Mouse (Mus musculus) forebrain, embryonic 15.5 days (tissue): ENCODE measurements at regions not wholly inside any gene's neighbourhood (a gene's known extent, or its start where the extent isn't known, plus 50 kb on each side); places are given as distances from the start of the nearest gene placed in this dataset.
"Not testable (repeated sequence)": the region's sequence is repeated elsewhere in the genome, so short reads cannot be mapped to it uniquely, and the experiment has no call there.

Source experiments
- ATAC-seq: fragments of 200-750 bp; cut with Nextera tagmentation; replicated peaks from 2 replicates; pipeline ENCODE4 v1.8.0; 2017; ENCODE audit warnings: mild to moderate bottlenecking, moderate TSS enrichment, moderate library complexity
- H3K27ac ChIP-seq: fragments of 300-500 bp; sonication (generic); replicated peaks from 2 replicates; pipeline ENCODE4 v1.5.1; 2015; ENCODE audit warnings: mild to moderate bottlenecking, inconsistent platforms
- H3K27me3 ChIP-seq: fragments of 300-500 bp; sonication (generic); 2 replicates; pipeline ENCODE4 v1.6.1; 2015; ENCODE audit warnings: inconsistent platforms
- H3K36me3 ChIP-seq: fragments of 300-500 bp; sonication (generic); 2 replicates; pipeline ENCODE4 v1.6.1; 2015; ENCODE audit warnings: mild to moderate bottlenecking, inconsistent platforms
- H3K4me1 ChIP-seq: fragments of 300-500 bp; sonication (generic); 2 replicates; pipeline ENCODE4 v1.6.1; 2015; ENCODE audit warnings: inconsistent platforms
- H3K4me2 ChIP-seq: fragments of 300-500 bp; sonication (generic); replicated peaks from 2 replicates; pipeline ENCODE4 v1.6.1; 2015; ENCODE audit warnings: mild to moderate bottlenecking, inconsistent platforms
- H3K4me3 ChIP-seq: fragments of 300-500 bp; sonication (generic); 2 replicates; pipeline ENCODE4 v1.5.1; 2015; ENCODE audit warnings: mild to moderate bottlenecking, inconsistent platforms
- H3K9ac ChIP-seq: fragments of 300-500 bp; sonication (generic); replicated peaks from 2 replicates; pipeline ENCODE4 v1.6.1; 2015; ENCODE audit warnings: mild to moderate bottlenecking, inconsistent platforms
- H3K9me3 ChIP-seq: fragments of 300-500 bp; sonication (generic); 2 replicates; pipeline ENCODE4 v1.6.1; 2016; ENCODE audit warnings: inconsistent platforms
- WGBS: fragments of 180-500 bp; shearing (Covaris S2); methylation state at CpG from one replicate; pipeline ENCODE4 v1.1.7; 2015; ENCODE audit warnings: mixed read lengths; 5-methylcytosine and 5-hydroxymethylcytosine counted together

DNA sequence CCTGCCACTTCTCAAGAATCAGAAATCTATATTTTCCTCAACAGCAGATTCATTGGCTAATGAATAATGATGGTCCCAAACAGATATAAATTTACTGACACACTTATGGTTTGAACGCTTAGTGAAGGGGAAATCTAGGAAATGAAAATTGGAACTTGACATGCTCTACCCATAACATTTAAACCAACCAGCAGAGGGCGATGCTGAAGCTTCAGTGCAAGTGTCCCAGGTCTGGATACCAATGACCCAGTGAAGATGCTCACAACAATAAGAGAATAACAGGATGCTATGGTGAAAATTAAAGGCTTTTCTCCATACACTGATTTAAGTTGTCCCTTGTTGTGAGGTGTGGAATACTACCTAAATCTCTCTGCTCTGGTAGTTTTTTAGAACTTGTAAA is 236.0 kb upstream of the Rorb start:
- ATAC-seq = no peak
- peaks cover 9% of the 10 kb centered on the region for H3K4me1 ChIP-seq
- no peak overlapping the region for H3K4me3 ChIP-seq
- WGBS = 53% methylated on average over 2 of the region's 2 CpGs
- H3K9ac ChIP-seq = no peak overlapping the region
- no peaks in the 10 kb centered on the region for H3K36me3 ChIP-seq
- no peak overlapping the region for H3K27ac ChIP-seq
- no peaks in the 10 kb centered on the region for H3K9me3 ChIP-seq
- no peaks in the 10 kb centered on the region for H3K27me3 ChIP-seq
- H3K4me2 ChIP-seq = no peak overlapping the region

DNA sequence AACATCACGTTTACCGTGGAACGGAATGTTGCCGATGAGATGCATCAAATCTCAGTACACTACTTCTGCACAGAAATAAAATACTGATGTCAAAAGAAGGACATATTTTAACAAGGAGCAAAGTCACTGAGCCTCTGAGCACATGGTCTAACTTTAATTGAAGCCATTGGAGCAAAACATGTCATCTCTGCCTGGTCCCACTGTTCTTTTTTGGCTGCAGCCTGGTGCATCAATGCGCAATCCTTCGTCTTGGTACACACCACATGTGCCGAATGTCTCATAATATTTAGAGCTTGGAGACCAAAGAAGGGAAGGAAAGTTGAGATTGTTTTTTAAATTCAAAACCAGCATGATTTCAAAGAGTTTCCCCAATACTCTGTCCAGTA is 233.4 kb upstream of the Rorb start:
- no peaks in the 10 kb centered on the region for H3K9me3 ChIP-seq
- H3K36me3 ChIP-seq = no peaks in the 10 kb centered on the region
- peaks cover 9% of the 10 kb centered on the region for H3K4me1 ChIP-seq
- WGBS = 32% methylated on average over 7 of the region's 7 CpGs
- peak overlapping the region; percentile 65 for H3K27ac ChIP-seq
- no peaks in the 10 kb centered on the region for H3K27me3 ChIP-seq
- H3K9ac ChIP-seq = no peak overlapping the region
- H3K4me3 ChIP-seq = no peak overlapping the region
- ATAC-seq = peak; percentile 85
- H3K4me2 ChIP-seq = peak overlapping the region; percentile 20

DNA sequence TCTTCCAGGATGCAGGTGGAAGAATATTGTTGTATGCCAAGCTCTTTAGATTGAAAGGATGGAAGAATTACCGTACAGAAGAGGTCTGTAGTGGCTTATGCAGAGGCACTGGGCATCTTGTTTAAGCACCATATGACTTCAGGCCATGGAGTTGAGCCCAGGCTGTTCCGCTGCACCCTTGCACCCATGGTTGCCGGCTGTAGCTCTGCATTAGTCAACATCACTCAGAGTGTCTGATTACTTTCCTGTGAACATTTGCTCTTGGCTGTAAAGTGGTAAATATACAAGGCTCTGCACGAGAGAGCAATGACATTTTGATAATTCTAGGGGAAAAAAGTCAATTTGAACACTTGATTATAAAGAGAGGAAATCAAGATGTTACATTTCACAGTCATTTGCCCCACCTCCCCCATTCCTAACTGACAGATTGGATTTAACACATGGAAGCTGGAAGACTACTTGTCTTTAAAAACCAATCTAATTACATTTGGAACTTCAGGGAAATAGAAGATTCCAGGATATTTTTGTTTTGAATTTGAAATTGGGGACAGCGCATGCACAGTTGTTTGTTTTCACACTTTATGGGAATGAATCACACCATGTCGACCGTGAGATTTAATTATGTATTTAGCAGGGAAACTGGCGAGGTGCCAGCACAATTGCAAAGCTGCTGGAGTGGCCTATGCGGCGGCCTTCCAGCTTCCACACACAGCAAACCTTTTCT is 232.9 kb upstream of the Rorb start:
- WGBS = 25% methylated on average over 10 of the region's 10 CpGs
- H3K9me3 ChIP-seq = no peaks in the 10 kb centered on the region
- no peak overlapping the region for H3K9ac ChIP-seq
- peak; percentile 95 for ATAC-seq
- no peaks in the 10 kb centered on the region for H3K27me3 ChIP-seq
- H3K4me1 ChIP-seq = peaks cover 9% of the 10 kb centered on the region
- H3K27ac ChIP-seq = peak overlapping the region; percentile 65
- peak overlapping the region; percentile 20 for H3K4me2 ChIP-seq
- H3K4me3 ChIP-seq = no peak overlapping the region
- H3K36me3 ChIP-seq = no peaks in the 10 kb centered on the region

DNA sequence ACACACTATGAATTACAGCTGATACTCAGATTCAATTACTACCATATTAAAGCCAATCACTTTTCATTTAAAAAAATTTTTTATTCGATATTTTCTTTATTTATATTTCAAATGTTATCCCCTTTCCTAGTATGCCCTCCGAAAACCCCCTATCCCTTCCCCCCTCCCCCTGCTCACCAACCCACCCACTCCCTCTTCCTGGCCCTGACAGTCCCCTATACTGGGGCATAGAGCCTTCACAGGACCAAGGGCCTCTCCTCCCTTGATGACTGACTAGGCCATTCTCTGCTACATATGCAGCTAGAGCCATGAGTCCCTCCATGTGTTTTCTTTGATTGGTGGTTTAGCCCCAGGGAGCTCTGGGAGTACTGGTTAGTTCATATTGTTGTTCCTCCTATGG is 196.1 kb upstream of the Rorb start:
- peak overlapping the region; percentile 75 for H3K27ac ChIP-seq
- not testable (repeated sequence) for H3K36me3 ChIP-seq, H3K4me1 ChIP-seq, ATAC-seq, H3K27me3 ChIP-seq, H3K4me2 ChIP-seq, H3K4me3 ChIP-seq, H3K9ac ChIP-seq, H3K9me3 ChIP-seq
- WGBS = 91% methylated on average over 2 of the region's 2 CpGs

DNA sequence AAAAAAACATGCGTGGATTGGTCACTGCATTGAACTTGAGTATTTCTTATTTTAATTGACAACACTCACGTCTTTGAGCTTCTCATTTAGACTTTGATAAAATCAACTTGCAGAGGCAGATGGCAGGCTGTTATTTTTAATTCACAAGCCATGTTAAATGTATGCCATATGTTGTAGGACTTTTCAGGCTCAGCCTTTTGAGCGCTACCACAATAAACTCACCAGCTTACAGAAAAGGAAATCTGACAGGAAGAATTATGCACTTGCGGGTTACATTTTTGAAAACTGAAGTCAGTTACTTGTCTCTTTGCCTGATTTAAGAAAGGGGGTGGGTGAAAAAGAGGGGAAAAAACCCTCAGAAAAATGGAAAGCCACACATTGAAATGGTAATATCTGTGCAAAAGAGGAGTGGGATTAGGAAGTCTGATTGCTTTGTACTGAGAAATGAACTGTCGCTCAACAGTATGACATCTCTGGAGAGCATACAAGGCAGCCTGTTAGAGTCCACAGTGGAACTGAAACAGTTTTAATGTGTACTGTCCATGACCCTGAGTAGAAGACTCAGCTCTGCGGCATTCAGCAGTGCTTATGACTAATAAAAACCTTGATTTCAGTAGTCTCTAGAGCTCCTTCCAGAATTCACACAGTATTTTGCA is 195.6 kb upstream of the Rorb start:
- H3K4me1 ChIP-seq = peaks cover 4% of the 10 kb centered on the region; the same call in 1 of the 2 replicates
- no peaks in the 10 kb centered on the region for H3K36me3 ChIP-seq
- no peak overlapping the region for H3K4me2 ChIP-seq
- 35% methylated on average over 6 of the region's 6 CpGs for WGBS
- no peak overlapping the region for H3K4me3 ChIP-seq
- peak; percentile 88 for ATAC-seq
- no peak overlapping the region for H3K9ac ChIP-seq
- H3K9me3 ChIP-seq = no peaks in the 10 kb centered on the region
- peak overlapping the region; percentile 75 for H3K27ac ChIP-seq
- H3K27me3 ChIP-seq = no peaks in the 10 kb centered on the region

DNA sequence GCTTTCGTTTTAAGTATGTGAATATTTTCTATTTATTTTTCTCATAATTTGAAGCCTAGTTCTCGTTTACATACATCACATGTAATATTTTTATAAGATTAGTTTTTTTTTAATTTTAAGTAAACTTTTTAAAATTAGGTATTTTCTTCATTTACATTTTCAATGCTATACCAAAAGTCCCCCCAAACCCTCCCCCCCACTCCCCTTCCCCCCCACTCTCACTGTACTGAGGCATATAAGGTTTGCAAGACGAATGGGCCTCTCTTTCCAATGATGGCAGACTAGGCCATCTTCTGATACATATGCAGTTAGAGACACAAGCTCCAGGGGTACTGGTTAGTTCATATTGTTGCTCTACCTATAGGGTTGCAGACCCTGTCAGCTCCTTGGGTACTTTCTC is 174.9 kb upstream of the Rorb start:
- not testable (repeated sequence) for H3K4me1 ChIP-seq, ATAC-seq, H3K4me2 ChIP-seq, H3K9me3 ChIP-seq, H3K27ac ChIP-seq, H3K9ac ChIP-seq, H3K4me3 ChIP-seq, H3K27me3 ChIP-seq, H3K36me3 ChIP-seq
- WGBS = 91% methylated on average over 3 of the region's 3 CpGs

DNA sequence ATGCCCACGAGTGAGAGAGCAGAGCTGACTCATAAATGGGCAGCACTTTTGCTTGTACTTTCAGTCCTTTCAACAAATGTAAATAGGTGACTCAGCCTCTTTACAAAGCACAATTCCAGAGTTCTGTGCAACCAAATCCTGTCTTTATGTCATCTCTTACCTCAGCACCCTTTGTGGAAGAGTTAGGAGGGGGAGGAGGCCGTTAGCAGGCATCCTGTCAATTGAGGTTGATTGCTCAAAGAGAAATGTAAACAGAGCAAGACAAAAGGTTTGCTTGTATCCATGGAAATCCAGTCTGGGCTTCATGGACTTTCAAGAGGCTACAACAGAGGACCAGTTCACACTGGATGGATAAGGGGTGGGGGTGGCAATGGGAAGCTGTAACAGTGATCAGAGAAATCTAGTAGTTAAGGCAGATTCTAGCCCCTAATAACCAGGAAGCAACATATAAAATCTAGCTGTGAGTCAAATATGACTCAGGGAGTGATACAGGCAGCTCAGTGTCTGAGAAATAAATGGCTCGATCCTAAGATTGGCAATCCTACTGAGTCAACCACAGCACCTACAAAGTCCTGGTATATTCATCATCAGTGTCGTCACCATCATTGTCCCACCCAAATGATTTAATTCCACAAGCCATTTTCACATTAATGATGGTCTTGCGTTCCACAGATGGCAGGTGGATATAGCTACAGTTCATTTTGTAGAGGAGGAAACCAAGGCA is 136.0 kb upstream of the Rorb start:
- Histone ChIP-seq H3K9ac (no peak overlapping the region), H3K4me3 (no peak overlapping the region), H3K4me1 (peaks cover 5% of the 10 kb centered on the region; the same call in 1 of the 2 replicates), H3K9me3 (no peaks in the 10 kb centered on the region), H3K27me3 (no peaks in the 10 kb centered on the region), H3K4me2 (no peak overlapping the region), H3K27ac (no peak overlapping the region), H3K36me3 (no peaks in the 10 kb centered on the region)
- peak; percentile 66; the same call in 1 of the 2 replicates for ATAC-seq
- WGBS = 47% methylated on average over 5 of the region's 5 CpGs

DNA sequence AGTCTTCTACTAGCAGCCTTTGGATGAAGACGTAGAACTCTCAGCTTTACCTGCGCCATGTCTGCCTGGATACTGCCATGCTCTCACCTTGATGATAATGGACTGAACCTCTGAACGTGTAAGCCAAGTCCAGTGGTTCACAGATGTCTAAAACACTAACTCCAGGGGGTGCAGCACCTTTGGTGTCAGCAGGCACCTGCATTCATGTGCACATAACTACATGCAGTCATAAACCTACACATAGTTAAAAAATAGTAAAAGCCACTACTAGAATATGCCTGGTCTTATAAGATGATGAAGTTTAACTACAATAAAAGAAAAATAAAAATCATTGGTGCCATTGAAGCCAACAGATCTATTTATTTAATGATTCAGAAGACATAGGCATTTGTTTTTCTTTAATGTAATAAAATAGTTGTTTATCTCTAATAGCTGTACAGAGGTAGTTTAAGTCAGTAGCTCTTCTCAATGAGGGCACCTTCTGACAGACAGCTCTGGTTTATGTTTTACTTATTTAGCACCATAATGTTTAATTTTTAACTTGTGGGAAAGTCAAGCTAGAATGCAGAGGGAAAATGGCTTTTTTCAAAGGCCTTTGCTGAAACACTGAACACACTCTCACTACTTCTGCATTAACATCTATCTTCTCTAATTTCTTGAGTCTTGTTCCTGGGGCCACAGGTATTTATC is 118.5 kb upstream of the Rorb start:
- Histone ChIP-seq H3K9ac (no peak overlapping the region), H3K27ac (no peak overlapping the region), H3K9me3 (no peaks in the 10 kb centered on the region), H3K4me2 (no peak overlapping the region), H3K4me1 (no peaks in the 10 kb centered on the region), H3K27me3 (no peaks in the 10 kb centered on the region), H3K4me3 (no peak overlapping the region), H3K36me3 (no peaks in the 10 kb centered on the region)
- 87% methylated on average over 3 of the region's 3 CpGs for WGBS
- ATAC-seq = no peak

DNA sequence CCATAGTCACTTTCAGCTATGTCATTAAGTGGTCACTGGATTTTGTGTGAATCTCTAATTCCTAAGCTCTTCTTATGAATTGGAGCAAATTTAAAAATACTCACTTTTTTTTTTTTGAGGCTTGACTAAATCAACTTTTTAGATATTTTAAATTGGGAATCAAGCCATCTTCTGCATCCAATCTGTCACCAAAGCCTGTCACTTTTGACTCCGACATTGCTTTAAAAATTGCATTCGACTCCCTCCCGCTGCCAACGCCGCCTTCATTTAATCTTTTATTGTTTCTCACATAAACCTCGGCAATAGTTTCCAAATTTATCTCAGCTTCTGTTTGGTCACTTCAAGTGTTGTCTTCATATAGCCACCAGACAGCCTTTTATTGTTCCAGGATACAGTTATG is 109.8 kb upstream of the Rorb start:
- ATAC-seq = no peak
- Histone ChIP-seq H3K9ac (no peak overlapping the region), H3K4me3 (no peak overlapping the region), H3K4me1 (no peaks in the 10 kb centered on the region), H3K9me3 (no peaks in the 10 kb centered on the region), H3K27me3 (no peaks in the 10 kb centered on the region), H3K27ac (no peak overlapping the region), H3K4me2 (no peak overlapping the region), H3K36me3 (no peaks in the 10 kb centered on the region)
- 74% methylated on average over 6 of the region's 6 CpGs for WGBS

DNA sequence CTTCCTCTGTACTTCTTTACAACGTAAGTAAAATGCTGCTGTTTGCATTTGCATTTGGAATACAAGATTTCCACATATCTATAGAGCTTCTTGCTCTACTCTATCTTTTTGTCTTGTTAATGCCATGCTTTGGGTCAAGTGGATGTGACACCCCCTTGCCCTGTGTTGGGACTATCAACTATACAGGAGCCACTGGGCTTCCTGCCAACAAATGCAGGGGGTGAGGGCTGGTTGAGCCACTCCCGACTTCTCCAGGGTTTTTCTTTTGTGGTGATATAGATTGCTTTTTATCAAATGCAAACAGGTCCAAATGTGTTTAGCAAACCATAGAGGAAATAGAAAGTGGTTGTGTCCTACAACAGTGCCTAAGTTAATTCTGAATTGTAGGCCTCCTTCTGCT is 108.4 kb upstream of the Rorb start:
- H3K9ac ChIP-seq = no peak overlapping the region
- no peaks in the 10 kb centered on the region for H3K4me1 ChIP-seq
- H3K4me3 ChIP-seq = no peak overlapping the region
- H3K27ac ChIP-seq = no peak overlapping the region
- no peaks in the 10 kb centered on the region for H3K9me3 ChIP-seq
- H3K27me3 ChIP-seq = no peaks in the 10 kb centered on the region
- ATAC-seq = no peak
- H3K36me3 ChIP-seq = no peaks in the 10 kb centered on the region
- no peak overlapping the region for H3K4me2 ChIP-seq
- WGBS = 53% methylated on average over 2 of the region's 2 CpGs

DNA sequence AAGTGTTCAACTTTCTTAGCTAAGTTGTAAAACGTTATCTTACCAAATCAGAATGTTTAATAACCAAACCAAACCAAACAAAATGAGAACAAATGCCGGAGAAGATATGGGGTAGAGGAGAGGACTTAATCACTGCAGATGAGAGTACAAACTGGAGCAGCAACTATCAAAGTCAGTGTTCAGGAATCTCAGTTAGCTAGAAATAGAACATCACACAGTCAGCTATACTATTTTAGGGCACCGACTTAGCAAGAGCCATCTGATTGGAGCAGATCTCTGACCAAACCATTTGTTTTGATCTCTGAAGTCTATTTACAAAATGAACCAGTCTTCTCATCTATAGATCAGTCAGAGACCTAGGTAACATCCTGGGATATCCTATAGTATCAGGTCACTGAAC is 107.7 kb upstream of the Rorb start:
- Histone ChIP-seq H3K27ac (no peak overlapping the region), H3K9ac (no peak overlapping the region), H3K4me1 (no peaks in the 10 kb centered on the region), H3K9me3 (no peaks in the 10 kb centered on the region), H3K4me2 (no peak overlapping the region), H3K27me3 (no peaks in the 10 kb centered on the region), H3K4me3 (no peak overlapping the region), H3K36me3 (no peaks in the 10 kb centered on the region)
- no peak for ATAC-seq
- 80% methylated on average over 3 of the region's 3 CpGs for WGBS

DNA sequence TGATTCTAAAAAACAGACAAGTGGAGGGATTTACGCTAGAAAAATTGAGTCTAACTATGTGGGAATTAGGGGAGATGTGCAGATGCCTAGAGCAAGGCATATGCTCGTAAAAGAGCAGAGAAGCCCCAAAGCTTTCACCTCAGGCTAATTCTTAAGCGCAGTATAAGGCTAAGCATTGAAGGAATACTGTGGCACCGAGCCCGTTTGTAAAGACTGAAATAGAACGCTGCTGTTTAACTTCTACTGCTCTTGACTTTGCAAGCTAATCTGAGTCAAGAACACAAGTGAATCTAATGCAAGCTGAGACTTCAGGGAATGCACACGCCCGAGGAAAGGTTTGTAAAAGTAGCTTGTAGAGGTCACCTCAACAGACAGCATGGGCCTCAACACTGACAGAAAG is 88.5 kb upstream of the Rorb start:
- Histone ChIP-seq H3K4me2 (no peak overlapping the region), H3K27ac (no peak overlapping the region), H3K4me3 (no peak overlapping the region), H3K27me3 (no peaks in the 10 kb centered on the region), H3K4me1 (no peaks in the 10 kb centered on the region), H3K36me3 (no peaks in the 10 kb centered on the region), H3K9ac (no peak overlapping the region), H3K9me3 (no peaks in the 10 kb centered on the region)
- ATAC-seq = no peak
- WGBS = 78% methylated on average over 8 of the region's 8 CpGs
